Mouse (Mus musculus) bone marrow macrophage, adult 2 months (primary cell): ENCODE measurements around the gene Sele. TPM values are rescaled to one million over a fixed set of nuclear protein-coding genes. Genes with fewer than 3 reads are reported as not detected.

Experiments used
- H3K27ac ChIP-seq: 2 replicates; pipeline ENCODE4 v1.5.1; 2012; ENCODE audit warnings: low read depth, low read length; ENCODE audit not compliant: insufficient read depth
- H3K4me1 ChIP-seq: 2 replicates; pipeline ENCODE4 v1.6.1; 2012; ENCODE audit warnings: low read length; ENCODE audit not compliant: control insufficient read depth, insufficient read depth
- H3K4me3 ChIP-seq: 2 replicates; pipeline ENCODE4 v1.5.1; 2012; ENCODE audit warnings: mild to moderate bottlenecking, low read length, moderate library complexity; ENCODE audit not compliant: insufficient read depth
- CTCF ChIP-seq: IDR thresholded peaks from 2 replicates; pipeline ENCODE4 v1.5.1; 2012; ENCODE audit warnings: low read depth, mild to moderate bottlenecking, low read length, moderate library complexity
- POLR2A ChIP-seq: IDR thresholded peaks from 2 replicates; pipeline ENCODE4 v1.6.1; 2012; ENCODE audit warnings: mild to moderate bottlenecking, low read depth, low read length, borderline replicate concordance
- polyA plus RNA-seq: library from polyadenylated mRNA; stranded (reverse); fragments of >200 nt; gene quantifications from 2 replicates; pipeline ENCODE4 v1.2.4, GENCODE M21; 2012; ENCODE audit not compliant: missing spikeins, insufficient read depth, insufficient read length

Sele gene
- polyA plus RNA-seq, 1 experiment, result not detected

GRCm38 (mm10) chr1:164083046-164083445 is 35.0 kb downstream of the Sele start:
- no peak overlapping the region for H3K27ac ChIP-seq

GRCm38 (mm10) chr1:164086797-164087196 is 38.8 kb downstream of the Sele start:
- TF ChIP-seq CTCF (no peak), POLR2A (no peak)
- no peak overlapping the region for H3K4me3 ChIP-seq
- no peak overlapping the region for H3K27ac ChIP-seq
- H3K4me1 ChIP-seq, result peaks cover 5% of the 10 kb centered on the region; the same call in 1 of the 2 replicates

More at GRCm38 (mm10) chr1:164083046-164083445, 35.0 kb downstream of the Sele start:
- no peak for TF ChIP-seq CTCF
- TF ChIP-seq POLR2A, result no peak
- Histone ChIP-seq H3K4me3 (no peak overlapping the region), H3K4me1 (peaks cover 5% of the 10 kb centered on the region; the same call in 1 of the 2 replicates)

- TF ChIP-seq POLR2A, result no peak
- TF ChIP-seq CTCF, result no peak
- no peak overlapping the region for H3K4me3 ChIP-seq
- H3K4me1 ChIP-seq, result peaks cover 5% of the 10 kb centered on the region; the same call in 1 of the 2 replicates
- H3K27ac ChIP-seq, result no peak overlapping the region
Observed at GRCm38 (mm10) chr1:164087872-164088271, 39.8 kb downstream of the Sele start.

GRCm38 (mm10) chr1:164096780-164097179 is 48.7 kb downstream of the Sele start:
- no peak overlapping the region for H3K27ac ChIP-seq
- H3K4me3 ChIP-seq, result no peak overlapping the region
- no peaks in the 10 kb centered on the region for H3K4me1 ChIP-seq
- TF ChIP-seq CTCF, result no peak
- TF ChIP-seq POLR2A, result no peak

GRCm38 (mm10) chr1:164097911-164098310 is 49.9 kb downstream of the Sele start:
- TF ChIP-seq CTCF (no peak), POLR2A (no peak)

GRCm38 (mm10) chr1:164098372-164098771 is 50.3 kb downstream of the Sele start:
- no peak for TF ChIP-seq CTCF
- TF ChIP-seq POLR2A, result no peak
- Histone ChIP-seq H3K4me3 (no peak overlapping the region), H3K4me1 (no peaks in the 10 kb centered on the region), H3K27ac (no peak overlapping the region)

More at GRCm38 (mm10) chr1:164097911-164098310, 49.9 kb downstream of the Sele start:
- no peak overlapping the region for H3K27ac ChIP-seq
- H3K4me3 ChIP-seq, result no peak overlapping the region
- no peaks in the 10 kb centered on the region for H3K4me1 ChIP-seq

Other genes starting within 250 kb of the Sele start
- 25.5 and 29.4 TPM in 2 replicates for gene Scyl3, start 119.1 kb upstream of the Sele start, polyA plus RNA-seq
- 7.6 and 8.3 TPM in 2 replicates for gene BC055324, start 53.4 kb upstream of the Sele start, polyA plus RNA-seq
- gene Mettl18, start 53.3 kb upstream of the Sele start, polyA plus RNA-seq, result 4.4 and 4.7 TPM in 2 replicates
- 1.1 and 1.4 TPM in 2 replicates for gene Sell, start 13.7 kb downstream of the Sele start, polyA plus RNA-seq
- gene Selp, start 67.0 kb downstream of the Sele start, polyA plus RNA-seq, result not detected in 2 replicates
- 0.09 and 0.15 TPM in 2 replicates for gene F5, start 103.6 kb downstream of the Sele start, polyA plus RNA-seq
- gene Slc19a2, start 200.8 kb downstream of the Sele start, polyA plus RNA-seq, result 6.7 and 7.3 TPM in 2 replicates
- gene Ccdc181, start 227.4 kb downstream of the Sele start, polyA plus RNA-seq, result 10.2 and 11.1 TPM in 2 replicates